Mouse (Mus musculus): ENCODE results near the gene Smg6.

Smg6 gene

DNA sequence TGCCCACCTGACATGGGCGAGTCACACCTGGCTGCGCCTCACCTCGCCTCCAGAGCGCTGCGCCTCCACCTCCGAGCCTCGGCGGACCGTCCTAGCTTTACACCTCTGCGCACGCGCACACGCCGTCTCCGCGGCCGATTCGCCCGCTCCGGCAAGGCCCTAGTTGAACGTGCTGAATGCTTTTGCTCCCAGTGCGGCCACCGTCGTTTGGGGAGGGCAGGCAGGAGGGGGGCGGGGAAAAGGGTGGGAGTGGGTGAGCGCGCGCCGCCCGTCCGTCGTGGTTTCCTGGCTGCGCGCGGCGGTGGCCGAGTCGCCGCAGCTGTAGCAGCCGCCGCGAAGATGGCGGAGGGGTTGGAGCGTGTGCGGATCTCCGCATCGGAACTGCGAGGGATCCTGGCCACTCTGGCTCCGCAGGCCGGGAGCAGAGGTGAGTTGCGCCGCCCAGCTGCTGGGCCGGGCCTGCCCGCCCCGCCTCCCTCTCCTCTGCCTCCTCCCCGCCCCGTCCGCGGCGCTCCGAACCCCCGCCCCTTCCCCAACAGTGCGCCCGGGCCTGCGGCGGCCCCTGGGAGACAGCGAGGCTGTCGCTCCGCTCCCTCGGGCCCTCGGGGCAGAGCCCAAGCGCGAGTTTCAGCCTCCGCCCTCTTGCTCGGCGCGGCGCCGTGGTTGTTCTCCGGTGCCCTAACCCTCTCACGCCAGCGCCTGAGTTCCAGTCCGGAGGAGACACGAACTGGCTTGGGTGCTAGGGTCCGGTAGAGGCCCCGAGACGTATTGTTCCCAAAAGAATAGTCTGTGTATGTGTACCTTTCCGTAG, at the start of gene Smg6, which contains the start of gene Srr:
TSS of gene Smg6 (plus strand) at position 247 of the 811 bp plus-strand sequence.
TSS of gene Srr (minus strand) at position 372 of the 811 bp plus-strand sequence.
- in situ Hi-C loops (cut with MboI, MseI), result no loop called here

DNA sequence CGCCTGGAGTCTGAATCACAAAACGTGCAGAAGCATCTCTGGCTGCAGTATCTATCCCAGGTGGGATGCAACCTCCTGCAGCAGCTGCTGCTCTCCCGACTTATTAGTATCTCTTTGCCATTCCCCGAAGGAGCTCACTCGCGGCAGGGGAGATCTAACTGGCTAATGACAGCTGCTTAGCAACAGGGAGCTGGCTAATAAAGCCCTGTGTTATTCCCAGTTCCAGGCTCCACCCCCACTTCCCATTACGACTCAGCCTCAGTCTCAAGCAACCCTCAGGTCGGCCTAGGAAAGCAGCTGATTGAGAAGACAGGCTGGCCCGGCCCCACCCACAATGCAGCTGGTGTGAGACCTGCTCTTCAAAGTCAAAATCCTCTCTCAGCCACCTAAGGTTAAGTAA, 48.8 kb upstream of the Smg6 start:
- in situ Hi-C loops (cut with MboI, MseI), result no loop called here

DNA sequence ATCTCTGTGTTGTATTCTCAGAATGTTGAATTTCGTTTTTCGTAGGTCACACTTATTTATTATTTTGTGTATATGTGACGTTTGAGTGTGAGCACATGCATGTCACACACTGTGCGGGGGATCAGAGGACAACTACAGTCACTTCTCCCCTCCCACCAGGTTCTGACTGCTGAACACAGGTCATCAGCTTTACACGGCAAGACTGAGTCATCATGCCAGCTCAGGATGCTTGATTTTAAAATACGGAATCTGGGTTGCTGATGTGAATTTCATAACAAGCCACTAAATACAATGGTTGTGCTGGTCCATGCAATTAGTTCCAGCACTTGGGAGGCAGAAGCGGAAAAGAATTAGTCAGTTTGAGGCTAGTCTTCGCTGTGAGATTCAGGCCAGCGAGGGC, 44.6 kb upstream of the Smg6 start:
- in situ Hi-C loops (cut with MboI, MseI), result no loop called here

DNA sequence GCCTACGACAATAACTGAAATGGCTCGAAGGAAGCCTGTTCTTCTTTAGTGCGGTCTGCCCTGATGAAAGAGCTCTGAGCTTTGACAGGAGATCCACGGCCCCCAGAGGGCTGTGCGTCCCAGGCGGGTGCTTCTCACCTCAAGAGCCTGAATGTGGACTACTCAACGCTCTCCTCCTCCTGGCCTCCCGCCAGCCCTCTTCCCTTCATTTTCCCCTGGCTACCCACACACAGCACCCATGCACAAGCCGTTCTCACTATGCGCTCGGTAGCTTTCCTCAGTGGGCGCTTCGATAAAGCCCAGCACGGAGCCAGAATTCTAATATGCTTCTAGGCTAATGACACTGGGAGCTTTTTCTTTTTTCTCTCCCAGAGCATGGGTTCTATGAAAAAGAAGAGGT, 43.6 kb upstream of the Smg6 start:
- in situ Hi-C loops (cut with MboI, MseI), result no loop called here

DNA sequence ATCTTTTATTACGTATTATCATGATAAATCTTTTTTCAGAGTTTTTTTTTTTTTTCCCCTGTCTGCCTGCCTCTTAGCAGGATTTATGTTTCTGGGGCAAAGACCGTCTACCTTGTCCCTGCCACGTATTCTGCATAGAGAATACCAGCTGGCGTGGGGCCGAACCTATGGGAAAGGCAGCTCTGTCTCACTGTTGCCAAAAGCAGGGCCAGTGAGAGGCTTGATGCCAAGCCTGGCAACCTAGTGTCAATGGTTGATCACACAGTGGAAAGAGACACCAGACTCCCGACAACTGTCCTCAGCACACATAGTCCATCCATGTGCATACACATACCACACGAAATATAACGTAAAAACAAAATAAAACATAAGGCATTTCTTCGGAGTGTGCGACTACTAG, 42.5 kb upstream of the Smg6 start:
- in situ Hi-C loops (cut with MboI, MseI), result no loop called here

DNA sequence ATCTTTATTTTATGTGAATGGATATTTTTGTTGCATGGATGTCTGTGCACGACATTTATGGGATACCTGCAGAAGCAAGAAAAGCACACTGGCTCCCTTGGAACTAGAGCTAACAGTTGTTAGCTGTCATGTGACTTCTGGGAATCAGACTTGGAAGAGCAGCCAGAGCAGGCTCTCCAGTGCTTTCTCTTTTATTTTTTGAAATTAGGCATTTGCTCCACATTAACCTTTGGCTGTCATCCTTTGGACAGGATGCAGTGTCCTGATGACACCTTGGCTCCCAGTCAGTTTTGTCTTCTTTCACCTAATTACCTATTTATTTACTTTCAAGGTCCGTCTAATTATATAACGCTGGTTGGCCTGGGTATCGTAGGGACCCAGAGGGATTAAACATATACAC, 31.0 kb upstream of the Smg6 start:
- in situ Hi-C loops (cut with MboI, MseI), result no loop called here

DNA sequence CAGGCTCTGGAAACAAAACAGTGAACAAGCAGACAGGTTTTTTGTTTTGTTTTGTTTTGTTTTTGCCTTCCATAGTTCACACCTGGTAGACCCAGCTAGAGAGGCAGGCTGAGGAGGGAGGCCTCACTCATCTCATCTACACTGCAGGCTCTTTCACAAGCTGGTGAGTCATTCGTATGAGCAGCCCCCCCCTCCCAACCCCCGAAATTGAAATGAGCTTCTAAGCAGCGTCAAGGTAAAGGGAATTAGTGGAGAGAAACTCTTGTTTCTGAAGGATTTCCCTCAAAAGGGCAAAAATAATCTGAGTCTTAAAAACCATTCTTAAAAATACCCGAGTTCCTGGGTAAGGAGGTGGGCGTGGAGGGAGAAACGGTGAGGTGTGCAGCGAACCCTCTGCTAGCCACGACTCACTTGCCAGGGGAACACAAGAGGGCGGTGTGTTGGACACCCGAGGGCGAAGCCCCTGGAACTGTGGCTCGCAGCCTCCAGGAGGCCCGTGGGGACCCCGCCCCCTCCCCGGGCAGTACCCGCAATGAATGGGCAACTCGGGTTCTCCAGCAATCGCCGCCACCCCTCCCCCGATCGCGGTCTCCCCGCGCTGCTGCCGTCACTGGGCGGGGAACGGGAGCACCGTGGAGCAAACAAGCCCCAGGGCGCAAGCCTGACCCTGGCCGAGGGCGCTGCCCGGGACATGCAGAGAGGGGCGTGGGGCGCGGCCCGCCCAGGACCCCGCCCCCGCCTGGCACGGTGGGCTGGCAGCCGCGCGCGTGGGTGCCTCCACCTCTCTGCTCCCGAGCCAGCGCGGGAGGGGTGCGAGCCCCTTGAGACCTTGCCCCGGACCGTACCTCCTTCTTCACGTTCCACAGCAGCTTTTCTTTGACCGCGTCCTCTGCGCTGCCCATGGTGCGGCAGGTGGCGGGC, 29.4 kb upstream of the Smg6 start:
- in situ Hi-C loops (cut with MboI, MseI), result no loop called here

DNA sequence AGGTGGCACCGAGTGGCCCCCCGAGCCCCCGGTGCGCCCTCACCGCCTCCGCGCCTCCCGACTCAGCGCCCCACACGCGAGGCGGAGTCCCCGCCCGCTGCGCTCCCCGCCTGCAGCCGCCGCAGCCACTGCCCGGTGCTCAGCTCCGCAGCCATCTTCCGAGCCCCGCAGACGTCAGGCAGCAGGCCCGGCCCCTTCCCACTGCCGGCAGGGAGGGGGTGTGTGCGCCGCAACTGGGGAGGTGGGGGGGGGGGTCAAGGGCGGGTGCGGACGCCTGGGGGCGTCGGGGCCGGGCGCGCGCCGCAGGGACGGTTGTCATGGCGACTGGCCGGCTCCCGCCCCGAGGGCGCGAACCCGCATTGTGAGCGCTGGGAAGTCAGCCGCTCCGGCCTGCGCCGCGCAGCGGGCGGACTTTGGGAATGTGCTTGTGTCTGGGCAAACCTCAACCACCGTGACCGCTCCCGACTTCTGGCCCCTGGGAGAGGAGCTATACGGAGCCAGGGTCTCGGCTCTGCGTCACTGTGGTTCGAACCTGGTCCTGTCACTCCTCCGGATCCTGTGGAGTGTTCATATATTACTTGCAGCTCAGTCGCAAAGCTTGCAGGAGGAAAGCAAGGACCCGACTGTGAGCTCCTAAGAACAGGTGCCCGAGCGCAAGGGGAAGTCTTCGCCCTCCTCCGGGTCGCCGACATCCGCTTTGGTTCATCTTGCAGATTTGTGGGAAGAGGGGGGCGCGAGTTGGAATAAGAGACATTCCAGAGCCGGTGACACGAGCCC, 28.5 kb upstream of the Smg6 start, which contains the start of gene Sgsm2:
TSS of gene Sgsm2 (minus strand) at position 160 of the 777 bp plus-strand sequence.
- in situ Hi-C loops (cut with MboI, MseI), result no loop called here

DNA sequence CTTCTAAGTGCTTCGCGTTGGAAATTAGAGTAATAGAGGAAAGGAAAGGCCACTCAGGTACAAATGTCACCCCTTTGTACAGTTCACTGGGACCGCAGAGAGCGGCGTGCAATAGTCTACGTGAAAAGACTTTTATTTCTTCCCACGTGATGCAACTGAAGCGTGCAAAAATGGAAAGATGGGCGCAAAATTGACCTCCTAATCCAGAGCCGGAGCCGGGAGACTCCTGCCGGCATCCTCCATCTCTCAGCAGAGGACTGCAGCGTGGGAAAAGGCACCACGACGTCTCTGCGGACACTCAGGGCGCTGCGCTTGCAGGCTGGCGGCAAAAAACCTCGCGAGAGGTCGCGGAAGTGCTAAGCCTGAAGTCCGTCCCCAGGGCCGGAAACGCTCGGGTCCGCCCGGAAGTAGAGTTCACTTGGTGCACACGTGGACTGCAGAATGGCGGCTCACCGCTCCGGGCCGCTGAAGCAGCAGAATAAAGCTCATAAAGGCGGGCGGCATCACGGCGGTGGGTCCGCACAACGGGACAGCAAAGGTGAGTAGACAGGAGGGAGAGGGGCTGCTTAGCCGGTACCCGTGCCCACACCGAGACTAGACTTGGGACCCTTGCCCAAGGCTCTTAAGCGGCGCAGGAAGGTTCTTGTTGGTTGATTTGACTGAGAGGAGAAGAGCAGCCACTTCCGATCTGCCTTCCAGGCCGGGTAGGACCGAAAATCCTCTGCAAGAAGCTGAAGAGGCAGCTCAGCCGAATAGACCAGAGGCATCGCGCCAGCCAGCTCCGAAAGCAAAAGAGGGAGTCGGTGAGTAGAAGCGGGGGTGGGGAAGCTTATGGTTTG, 27.7 kb upstream of the Smg6 start, which contains the start of gene Tsr1:
TSS of gene Tsr1 (plus strand) at position 394 of the 839 bp plus-strand sequence.
- in situ Hi-C loops (cut with MboI, MseI), result no loop called here

DNA sequence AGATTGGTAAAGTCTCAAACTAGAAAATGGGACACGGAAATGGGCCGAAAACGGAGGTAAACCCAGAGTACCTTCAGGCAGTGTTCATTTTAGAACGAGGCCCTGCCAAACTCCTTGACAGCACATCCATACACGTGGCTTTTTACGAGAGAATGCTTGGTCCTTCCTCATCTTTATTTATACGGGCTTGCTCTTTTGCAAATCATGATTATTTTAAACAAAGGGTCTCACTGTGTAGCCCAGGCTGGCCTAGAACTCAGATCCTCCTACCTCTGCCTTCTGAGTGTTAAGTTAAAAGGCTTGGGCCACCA, 27.2 kb upstream of the Smg6 start:
- in situ Hi-C loops (cut with MboI, MseI), result no loop called here

DNA sequence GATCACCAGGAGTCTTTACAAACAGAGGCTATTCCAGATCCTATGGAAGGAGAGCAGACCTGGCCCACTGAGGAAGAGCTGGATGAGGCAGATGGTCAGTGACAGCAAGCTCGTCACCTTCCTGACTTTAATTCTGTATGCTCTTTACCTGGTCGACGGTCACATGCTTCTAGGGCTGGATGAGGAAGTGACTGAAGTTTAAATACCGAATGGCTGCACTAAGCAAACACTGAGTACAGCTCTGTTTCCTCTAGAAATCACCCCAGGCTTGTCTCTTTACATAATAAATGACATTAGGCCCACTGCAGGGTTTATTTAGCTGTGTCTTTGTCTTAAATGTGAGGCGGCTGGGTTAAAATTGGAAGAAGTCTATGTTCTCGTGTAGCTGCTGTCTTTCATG, 24.1 kb upstream of the Smg6 start:
- in situ Hi-C loops (cut with MboI, MseI), result no loop called here

DNA sequence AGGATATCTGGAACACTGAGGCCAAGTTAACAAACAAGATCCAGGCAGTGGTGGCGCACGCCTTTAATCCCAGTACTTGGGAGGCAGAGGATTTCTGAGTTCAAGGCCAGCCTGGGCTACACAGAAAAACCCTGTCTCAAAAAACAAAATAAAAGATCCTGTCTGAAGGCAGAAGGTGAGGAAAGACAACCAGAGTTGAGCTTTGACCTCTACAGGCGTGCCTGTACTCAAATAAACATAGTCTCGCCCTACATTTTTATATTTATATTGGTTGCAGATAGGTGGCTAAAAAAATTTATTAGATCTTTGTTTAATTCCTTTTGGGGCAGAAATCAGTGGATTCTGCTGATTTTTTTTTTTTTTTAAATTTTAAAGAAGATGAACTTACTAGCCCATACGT, 23.2 kb upstream of the Smg6 start:
- in situ Hi-C loops (cut with MboI, MseI), result no loop called here

DNA sequence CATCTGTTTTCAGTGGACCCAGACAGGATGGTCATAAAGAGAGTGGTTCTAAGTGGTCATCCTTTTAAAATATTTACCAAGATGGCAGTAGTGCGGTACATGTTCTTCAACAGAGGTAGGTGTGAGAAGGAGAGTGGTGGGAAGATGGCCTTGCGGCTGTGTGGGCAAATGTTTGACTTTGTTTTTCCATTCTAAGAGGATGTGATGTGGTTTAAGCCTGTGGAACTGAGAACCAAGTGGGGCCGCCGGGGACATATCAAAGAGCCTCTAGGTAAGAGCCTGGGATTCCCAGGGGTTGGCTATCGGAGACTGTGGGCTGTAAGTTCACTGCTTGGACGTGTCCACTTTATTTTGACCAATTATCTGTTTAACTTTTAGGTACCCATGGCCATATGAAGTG, 17.8 kb upstream of the Smg6 start:
- in situ Hi-C loops (cut with MboI, MseI), result no loop called here

DNA sequence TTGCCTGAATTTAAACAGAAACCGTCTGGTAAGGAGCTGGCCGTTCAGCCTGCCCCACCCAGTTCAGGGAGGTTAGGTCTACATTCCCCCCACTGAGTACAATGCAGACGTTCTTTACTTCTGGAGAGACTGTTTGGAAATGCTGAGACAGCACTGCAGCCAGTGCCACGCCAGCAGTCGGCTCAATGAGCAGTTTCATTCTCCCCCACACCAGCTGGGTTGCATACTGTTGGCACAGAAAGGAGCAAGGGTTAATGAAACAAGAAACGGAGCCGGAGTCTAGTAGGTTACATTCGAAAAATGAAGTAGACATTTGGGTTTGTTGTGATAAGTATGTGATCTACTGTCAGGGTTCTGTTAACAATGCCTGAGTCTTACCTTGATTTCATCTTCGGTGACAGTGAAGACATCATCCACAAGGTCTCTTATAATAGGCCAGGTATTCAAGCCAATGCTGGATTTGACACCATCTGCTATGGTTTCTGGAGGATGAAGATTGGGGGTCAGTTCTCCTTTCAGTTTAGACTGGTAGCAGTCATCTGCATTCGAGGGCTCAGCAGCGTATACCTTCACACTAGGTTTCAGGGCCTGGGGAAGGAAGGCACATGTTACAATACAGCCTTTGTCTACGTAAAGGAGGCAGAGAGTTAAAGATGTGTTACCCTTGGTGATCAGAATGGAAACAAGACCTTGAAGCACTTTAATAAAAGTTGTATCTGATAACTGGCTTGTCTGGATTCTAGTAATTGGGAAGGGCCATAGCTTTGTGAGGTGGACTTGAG, 16.8 kb upstream of the Smg6 start:
- in situ Hi-C loops (cut with MboI, MseI), result no loop called here

DNA sequence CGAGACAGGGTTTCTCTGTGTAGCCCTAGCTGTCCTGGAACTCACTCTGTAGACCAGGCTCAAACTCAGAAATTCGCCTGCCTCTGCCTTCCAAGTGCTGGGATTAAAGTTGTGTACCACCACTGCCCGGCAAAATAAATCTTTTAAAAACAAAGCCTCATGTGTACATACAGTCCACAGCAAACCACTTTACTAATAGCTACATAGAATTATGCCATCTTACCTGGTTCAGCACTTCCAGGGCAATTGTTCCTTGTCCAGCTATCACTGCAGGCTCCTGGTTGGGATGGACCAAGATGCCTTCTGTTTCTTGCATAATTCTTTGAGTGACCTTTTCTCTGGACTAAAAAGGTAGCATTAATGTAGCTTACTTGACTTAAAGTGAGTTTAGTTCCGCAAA, 15.6 kb upstream of the Smg6 start:
- in situ Hi-C loops (cut with MboI, MseI), result no loop called here

DNA sequence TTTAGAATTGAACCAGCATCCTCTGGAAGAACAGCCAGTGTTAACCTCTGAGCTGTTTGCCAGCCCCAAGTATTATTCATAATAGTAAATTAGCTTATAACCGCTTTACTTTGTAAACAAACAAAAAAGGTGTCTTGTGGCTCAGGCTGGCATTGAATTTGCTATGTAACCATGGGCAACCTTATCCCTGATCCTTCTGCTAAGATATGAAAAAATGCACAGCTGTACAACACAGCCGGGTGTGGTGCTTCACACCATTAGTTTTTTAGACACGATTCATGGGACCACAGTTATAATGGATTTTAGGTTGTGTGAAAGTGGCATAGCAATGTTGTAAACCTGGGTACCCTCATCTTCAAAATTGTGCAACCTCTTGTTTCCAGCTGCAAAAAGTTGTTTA, 13.1 kb upstream of the Smg6 start:
- in situ Hi-C loops (cut with MboI, MseI), result no loop called here

DNA sequence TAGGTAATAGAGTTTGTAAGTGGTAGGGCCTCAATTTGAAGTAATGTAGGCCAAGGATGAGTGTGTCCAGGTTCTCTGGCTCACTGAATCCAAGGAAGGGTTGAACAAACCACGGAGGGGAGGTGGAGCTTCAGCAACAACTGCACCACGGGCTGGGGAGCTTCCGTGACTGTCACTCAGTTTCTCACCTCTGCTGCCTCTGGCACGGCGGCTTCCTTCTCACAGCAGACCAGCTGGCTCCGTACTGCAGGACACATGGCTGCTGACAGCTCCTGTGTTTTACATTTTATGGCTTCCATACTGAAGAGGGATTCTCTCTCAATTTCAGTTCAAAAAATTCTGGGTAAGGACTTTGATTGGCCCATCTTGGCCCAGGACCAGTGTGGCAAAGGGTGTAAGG, 6.4 kb upstream of the Smg6 start:
- in situ Hi-C loops (cut with MboI, MseI), result no loop called here

DNA sequence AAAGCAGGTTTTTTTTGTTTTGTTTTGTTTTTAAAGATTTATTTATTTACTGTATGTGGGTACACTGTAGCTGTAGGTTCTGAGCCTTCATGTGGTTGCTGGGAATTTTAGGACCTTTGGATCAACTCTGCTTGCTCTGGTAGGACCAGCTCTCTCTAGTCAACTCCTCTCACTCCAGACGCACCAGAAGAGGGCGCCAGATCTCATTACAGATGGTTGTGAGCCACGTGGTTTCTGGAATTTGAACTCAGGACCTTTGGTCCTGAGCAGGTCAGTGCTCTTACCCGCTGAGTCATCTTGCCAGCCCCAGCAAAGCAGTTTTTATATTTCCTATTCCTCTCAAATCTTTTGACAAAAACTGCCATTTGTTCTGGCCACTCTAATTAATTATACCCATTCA, 1.5 kb upstream of the Smg6 start:
- in situ Hi-C loops (cut with MboI, MseI), result no loop called here

DNA sequence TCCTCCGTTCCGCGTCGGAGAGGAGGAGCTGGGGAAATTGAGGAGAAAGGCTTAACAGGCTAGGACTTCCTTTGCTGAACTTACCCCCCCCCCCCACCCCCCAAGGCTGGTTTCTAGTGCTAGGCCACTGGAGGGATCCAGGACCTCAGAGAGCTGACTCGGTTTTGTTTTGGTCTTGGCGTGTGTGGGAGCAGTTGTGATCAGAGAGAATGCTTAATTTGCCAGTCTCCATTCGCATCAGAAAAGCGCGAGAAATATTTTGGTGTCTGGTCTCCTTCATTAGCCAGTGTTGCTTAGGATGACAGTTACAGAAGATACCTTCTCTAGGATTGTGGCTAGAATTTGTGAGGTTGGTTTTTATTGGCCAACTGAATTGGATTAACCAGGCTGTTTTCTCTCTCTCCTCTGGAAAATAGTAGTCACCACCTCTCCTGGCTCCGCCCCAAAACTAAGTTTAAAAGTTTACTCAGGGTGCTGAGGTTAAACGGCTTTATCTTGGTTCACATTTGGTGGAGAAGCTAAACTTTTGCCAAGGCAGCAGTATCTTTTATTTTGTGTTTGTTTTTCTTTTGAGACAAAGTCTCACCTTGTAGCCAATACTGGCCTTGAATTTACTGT, 874 bp downstream of the Smg6 start:
- in situ Hi-C loops (cut with MboI, MseI), result no loop called here

DNA sequence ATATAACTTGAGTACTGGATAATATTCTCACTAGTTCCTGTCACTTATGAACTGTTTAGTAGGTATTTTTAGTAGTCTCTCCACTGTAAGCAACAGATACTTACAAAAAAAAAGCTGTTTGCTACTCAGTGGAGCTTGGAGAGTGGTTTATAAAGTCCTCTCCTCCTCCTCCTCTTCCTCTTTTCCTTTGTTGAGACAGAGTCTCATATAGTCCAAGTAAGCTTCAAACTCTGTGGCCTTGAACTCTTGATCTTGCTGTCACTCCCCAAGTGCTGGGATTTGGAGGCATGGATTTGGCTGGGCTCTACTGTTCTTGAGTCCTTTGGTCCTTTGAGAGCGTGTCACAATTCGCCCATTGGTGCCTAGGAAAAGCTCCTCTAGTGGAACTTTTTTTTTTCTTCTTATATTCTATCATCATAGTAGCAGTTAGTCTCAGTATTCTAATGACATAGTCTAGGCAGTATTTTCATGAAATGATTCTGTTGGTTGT, 1.7 kb downstream of the Smg6 start:
- in situ Hi-C loops (cut with MboI, MseI), result no loop called here

Data from regulatory T cell (primary cell).